Mouse (Mus musculus): Measurements from ENCODE around the gene Epb41l4b. TPM values are rescaled to one million over a fixed set of nuclear protein-coding genes. Genes with fewer than 3 reads are reported as not detected.

Gene Epb41l4b
- polyA plus RNA-seq, 1 experiment from 2014 or later: 0.74 TPM

DNA sequence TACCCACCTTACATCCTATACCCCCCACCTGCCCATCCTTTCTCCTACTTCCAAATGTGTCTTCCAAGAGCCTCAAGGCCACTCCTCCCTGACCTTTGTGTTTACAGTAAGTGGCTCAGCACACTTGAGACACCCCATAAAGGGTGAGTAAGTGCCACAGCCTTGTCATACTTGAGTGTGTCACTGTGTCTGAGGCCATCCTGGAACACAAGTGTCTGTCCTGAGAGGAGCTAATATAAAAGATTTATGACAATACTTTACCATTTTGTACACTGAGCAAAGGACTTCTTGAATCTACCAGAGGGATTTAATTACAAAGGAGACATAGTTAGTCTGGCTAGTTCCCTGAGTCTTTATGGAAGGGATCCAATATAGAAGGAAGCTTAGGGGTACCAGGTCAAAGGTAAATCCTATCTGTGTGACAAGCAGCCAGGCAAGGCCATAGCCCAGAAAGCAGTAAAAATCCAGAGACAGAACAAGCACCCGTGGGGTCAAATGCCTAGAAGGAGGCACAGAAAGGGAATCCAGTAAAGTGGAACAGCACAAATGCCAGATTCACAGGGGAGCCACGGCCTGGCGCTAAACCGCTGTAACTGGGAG lies 2.9 kb downstream of the Epb41l4b start:
- ATAC-seq: no peak
- Histone ChIP-seq H3K27ac (ENCODE audit: low read depth, low read length) (no peak overlapping the region), H3K27me3 (replicated peaks; ENCODE audit: control insufficient read depth, insufficient read depth, low read length) (peaks cover 29% of the 10 kb centered on the region), H3K36me3 (ENCODE audit: control insufficient read depth, insufficient read depth, low read length) (no peaks in the 10 kb centered on the region), H3K9me3 (replicated peaks; ENCODE audit: control insufficient read depth, low read length) (no peaks in the 10 kb centered on the region), H3K4me2 (ENCODE audit: low read length) (no peak overlapping the region), H3K4me1 (ENCODE audit: control insufficient read depth, insufficient read depth, low read length) (peaks cover 10% of the 10 kb centered on the region), H3K9ac (ENCODE audit: low read length) (no peak overlapping the region), H3K4me3 (ENCODE audit: low read depth, low read length) (no peak overlapping the region)
- WGBS: 33% methylated on average over 4 of the region's 4 CpGs
- no peak for DNase-seq (ENCODE audit: low spot score)

DNA sequence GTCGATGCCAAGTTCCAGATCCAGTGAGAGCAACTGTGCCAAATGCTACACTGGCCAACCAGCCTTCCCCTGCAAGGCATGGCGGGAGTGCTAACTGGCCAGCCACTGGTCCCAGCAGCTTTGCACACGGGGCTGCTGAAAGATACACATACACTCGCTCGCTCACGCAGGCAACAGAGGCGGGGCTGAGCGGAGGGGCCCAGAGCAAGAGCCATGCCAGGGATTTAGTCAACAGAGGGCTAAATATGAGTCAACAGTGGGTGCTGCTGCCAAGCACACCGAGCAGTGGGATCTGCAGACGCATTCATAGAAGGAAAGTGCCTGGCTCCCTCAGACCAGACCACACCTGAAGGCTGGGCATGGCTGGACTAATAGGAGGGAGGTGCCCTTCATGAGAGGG lies 3.8 kb downstream of the Epb41l4b start:
- Histone ChIP-seq H3K27me3 (replicated peaks; ENCODE audit: control insufficient read depth, insufficient read depth, low read length) (peaks cover 22% of the 10 kb centered on the region), H3K4me2 (ENCODE audit: low read length) (no peak overlapping the region), H3K4me3 (ENCODE audit: low read depth, low read length) (no peak overlapping the region), H3K4me1 (ENCODE audit: control insufficient read depth, insufficient read depth, low read length) (peaks cover 10% of the 10 kb centered on the region), H3K27ac (ENCODE audit: low read depth, low read length) (no peak overlapping the region), H3K9me3 (replicated peaks; ENCODE audit: control insufficient read depth, low read length) (no peaks in the 10 kb centered on the region), H3K36me3 (ENCODE audit: control insufficient read depth, insufficient read depth, low read length) (no peaks in the 10 kb centered on the region), H3K9ac (ENCODE audit: low read length) (no peak overlapping the region)
- 44% methylated on average over 10 of the region's 10 CpGs for WGBS
- ATAC-seq (peak; percentile 14; the same call in 1 of the 2 replicates), DNase-seq (ENCODE audit: low spot score) (peak; percentile 69)

DNA sequence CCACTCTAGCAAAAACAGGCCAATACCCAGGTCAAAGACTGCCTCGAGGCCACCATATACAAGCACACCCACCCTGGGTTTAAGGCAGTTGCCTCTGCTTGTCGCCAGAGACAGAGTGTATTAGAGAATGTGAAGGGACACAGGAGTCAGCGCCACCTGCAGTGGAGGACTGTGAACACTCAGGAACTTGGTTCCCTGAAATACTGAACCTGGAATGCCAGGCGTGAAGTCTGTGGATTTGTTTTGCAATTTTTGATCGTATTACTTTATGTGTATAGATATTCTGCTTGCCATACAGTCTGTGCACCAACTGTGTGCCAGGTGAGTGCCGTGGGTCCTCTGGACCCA lies 5.2 kb downstream of the Epb41l4b start:
- DNase-seq (ENCODE audit: low spot score): no peak

DNA sequence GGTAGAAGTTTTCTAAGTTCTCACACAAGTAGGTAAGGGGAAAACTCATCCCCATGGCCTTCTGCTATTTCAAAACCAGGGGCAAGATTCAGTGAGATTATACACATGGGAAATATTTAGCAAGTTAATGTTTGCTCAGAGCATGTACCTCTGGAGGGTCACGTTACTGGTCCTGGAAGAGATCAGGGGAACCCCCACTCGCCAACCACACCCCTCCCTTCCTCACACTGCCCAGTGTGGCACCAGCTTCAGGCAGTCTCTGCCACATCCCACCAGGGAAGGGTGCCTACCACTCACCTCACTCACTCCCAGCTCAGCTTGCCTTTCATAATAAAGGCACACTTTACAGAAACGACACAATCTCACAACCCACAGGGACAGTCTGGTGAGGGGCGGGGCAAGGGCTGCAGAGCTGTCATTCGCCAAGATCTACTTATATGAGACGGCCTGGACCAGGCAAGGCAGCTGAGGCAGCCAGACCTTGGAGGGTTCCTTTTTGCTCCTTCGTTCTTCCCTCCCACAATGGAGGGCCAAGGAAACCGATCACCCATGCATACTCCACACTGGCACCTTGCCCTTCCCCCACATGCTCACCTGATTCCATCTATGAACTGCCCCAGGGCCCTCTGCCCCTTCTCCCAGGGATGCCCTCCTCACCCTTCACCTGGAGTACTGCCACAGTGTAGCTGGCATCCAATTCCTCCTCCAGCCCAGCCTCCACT lies 5.7 kb downstream of the Epb41l4b start:
- WGBS: 72% methylated on average over 8 of the region's 8 CpGs
- ATAC-seq (no peak), DNase-seq (ENCODE audit: low spot score) (no peak)
- Histone ChIP-seq H3K27ac (ENCODE audit: low read depth, low read length) (no peak overlapping the region), H3K27me3 (replicated peaks; ENCODE audit: control insufficient read depth, insufficient read depth, low read length) (peaks cover 18% of the 10 kb centered on the region), H3K9me3 (replicated peaks; ENCODE audit: control insufficient read depth, low read length) (no peaks in the 10 kb centered on the region), H3K4me2 (ENCODE audit: low read length) (no peak overlapping the region), H3K36me3 (ENCODE audit: control insufficient read depth, insufficient read depth, low read length) (no peaks in the 10 kb centered on the region), H3K4me3 (ENCODE audit: low read depth, low read length) (no peak overlapping the region), H3K9ac (ENCODE audit: low read length) (no peak overlapping the region), H3K4me1 (ENCODE audit: control insufficient read depth, insufficient read depth, low read length) (peaks cover 7% of the 10 kb centered on the region)

More for the DNA sequence above, 5.2 kb downstream of the Epb41l4b start:
- H3K4me1 ChIP-seq (ENCODE audit: control insufficient read depth, insufficient read depth, low read length): peaks cover 10% of the 10 kb centered on the region
- no peaks in the 10 kb centered on the region for H3K36me3 ChIP-seq (ENCODE audit: control insufficient read depth, insufficient read depth, low read length)
- no peaks in the 10 kb centered on the region for H3K9me3 ChIP-seq (replicated peaks; ENCODE audit: control insufficient read depth, low read length)
- ATAC-seq: no peak
- no peak overlapping the region for H3K4me2 ChIP-seq (ENCODE audit: low read length)
- peaks cover 18% of the 10 kb centered on the region for H3K27me3 ChIP-seq (replicated peaks; ENCODE audit: control insufficient read depth, insufficient read depth, low read length)
- 72% methylated on average over 6 of the region's 6 CpGs for WGBS
- no peak overlapping the region for H3K4me3 ChIP-seq (ENCODE audit: low read depth, low read length)
- H3K9ac ChIP-seq (ENCODE audit: low read length): no peak overlapping the region
- no peak overlapping the region for H3K27ac ChIP-seq (ENCODE audit: low read depth, low read length)

DNA sequence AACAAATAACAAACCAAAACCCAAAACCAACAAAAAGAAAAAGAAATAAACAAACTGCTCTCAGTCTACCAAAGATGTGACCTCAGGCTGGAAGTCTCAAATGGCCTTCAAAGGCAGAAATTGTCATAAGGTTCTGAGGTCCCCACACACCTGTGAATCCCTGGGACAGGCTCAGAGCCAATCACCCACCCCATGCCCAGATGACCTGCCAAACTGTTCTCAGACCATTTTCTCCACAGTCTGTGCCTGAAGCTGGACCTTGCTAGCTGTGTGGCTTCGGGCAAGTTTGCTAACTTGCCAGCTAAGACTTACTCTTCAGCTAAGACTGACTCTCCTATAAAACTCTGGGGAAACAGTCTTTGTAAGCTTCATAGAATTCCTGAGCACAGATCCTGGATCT lies 7.8 kb downstream of the Epb41l4b start:
- Histone ChIP-seq H3K9me3 (replicated peaks; ENCODE audit: control insufficient read depth, low read length) (no peaks in the 10 kb centered on the region), H3K4me3 (ENCODE audit: low read depth, low read length) (no peak overlapping the region), H3K27ac (ENCODE audit: low read depth, low read length) (no peak overlapping the region), H3K9ac (ENCODE audit: low read length) (no peak overlapping the region), H3K4me2 (ENCODE audit: low read length) (no peak overlapping the region), H3K36me3 (ENCODE audit: control insufficient read depth, insufficient read depth, low read length) (no peaks in the 10 kb centered on the region), H3K27me3 (replicated peaks; ENCODE audit: control insufficient read depth, insufficient read depth, low read length) (peaks cover 7% of the 10 kb centered on the region), H3K4me1 (ENCODE audit: control insufficient read depth, insufficient read depth, low read length) (no peaks in the 10 kb centered on the region)
- no peak for DNase-seq (ENCODE audit: low spot score)
- no peak for ATAC-seq
- 74% methylated on average over 1 of the region's 1 CpGs for WGBS

DNA sequence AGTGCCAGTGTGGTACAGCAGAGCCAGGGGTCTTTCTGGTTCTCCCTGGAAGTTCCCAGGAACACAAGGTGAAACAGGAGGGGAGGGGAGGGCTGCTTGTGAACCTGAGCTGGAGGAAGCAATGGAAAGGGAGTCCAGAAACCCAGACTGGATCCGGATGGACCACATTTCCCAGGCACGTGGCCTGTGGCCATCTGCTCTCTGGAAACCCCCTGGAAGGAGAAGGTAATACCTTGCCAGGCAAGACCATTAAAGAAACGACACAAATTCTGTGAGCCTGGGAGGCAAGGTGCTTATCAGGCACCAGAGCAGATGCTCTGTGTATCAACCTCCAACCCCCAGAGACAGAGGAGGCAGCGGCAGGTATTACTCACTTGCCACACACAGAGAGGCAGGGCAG lies 8.7 kb downstream of the Epb41l4b start:
- Histone ChIP-seq H3K4me3 (ENCODE audit: low read depth, low read length) (no peak overlapping the region), H3K36me3 (ENCODE audit: control insufficient read depth, insufficient read depth, low read length) (no peaks in the 10 kb centered on the region), H3K27ac (ENCODE audit: low read depth, low read length) (no peak overlapping the region), H3K9ac (ENCODE audit: low read length) (no peak overlapping the region), H3K9me3 (replicated peaks; ENCODE audit: control insufficient read depth, low read length) (no peaks in the 10 kb centered on the region), H3K27me3 (replicated peaks; ENCODE audit: control insufficient read depth, insufficient read depth, low read length) (no peaks in the 10 kb centered on the region; the same call in 1 of the 2 replicates), H3K4me1 (ENCODE audit: control insufficient read depth, insufficient read depth, low read length) (no peaks in the 10 kb centered on the region), H3K4me2 (ENCODE audit: low read length) (no peak overlapping the region)
- ATAC-seq (no peak), DNase-seq (ENCODE audit: low spot score) (no peak)
- 56% methylated on average over 4 of the region's 4 CpGs for WGBS

DNA sequence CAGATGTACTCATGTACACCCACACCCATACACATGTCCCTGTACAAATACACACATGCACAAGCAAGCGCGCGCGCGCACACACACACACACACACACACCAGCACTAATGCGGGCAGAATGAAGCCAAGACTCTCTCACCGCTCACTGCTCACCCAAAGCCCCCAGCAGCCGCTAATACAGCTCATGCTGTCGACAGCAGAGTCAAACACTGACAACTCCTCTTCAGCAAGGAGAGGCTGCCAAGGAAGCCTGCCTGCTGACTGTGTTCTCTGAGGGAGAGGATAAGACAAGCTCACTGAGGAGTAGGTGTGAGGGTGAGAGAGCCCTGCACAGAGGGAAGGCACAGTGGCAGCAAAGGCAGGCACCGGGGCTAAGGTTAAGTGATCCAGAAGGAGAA lies 11.4 kb downstream of the Epb41l4b start:
- ATAC-seq (no peak), DNase-seq (ENCODE audit: low spot score) (peak; percentile 36)
- Histone ChIP-seq H3K4me2 (ENCODE audit: low read length) (no peak overlapping the region), H3K27me3 (replicated peaks; ENCODE audit: control insufficient read depth, insufficient read depth, low read length) (no peaks in the 10 kb centered on the region), H3K36me3 (ENCODE audit: control insufficient read depth, insufficient read depth, low read length) (no peaks in the 10 kb centered on the region), H3K9ac (ENCODE audit: low read length) (no peak overlapping the region), H3K9me3 (replicated peaks; ENCODE audit: control insufficient read depth, low read length) (no peaks in the 10 kb centered on the region), H3K4me1 (ENCODE audit: control insufficient read depth, insufficient read depth, low read length) (no peaks in the 10 kb centered on the region), H3K4me3 (ENCODE audit: low read depth, low read length) (no peak overlapping the region), H3K27ac (ENCODE audit: low read depth, low read length) (no peak overlapping the region)
- 83% methylated on average over 10 of the region's 10 CpGs for WGBS

DNA sequence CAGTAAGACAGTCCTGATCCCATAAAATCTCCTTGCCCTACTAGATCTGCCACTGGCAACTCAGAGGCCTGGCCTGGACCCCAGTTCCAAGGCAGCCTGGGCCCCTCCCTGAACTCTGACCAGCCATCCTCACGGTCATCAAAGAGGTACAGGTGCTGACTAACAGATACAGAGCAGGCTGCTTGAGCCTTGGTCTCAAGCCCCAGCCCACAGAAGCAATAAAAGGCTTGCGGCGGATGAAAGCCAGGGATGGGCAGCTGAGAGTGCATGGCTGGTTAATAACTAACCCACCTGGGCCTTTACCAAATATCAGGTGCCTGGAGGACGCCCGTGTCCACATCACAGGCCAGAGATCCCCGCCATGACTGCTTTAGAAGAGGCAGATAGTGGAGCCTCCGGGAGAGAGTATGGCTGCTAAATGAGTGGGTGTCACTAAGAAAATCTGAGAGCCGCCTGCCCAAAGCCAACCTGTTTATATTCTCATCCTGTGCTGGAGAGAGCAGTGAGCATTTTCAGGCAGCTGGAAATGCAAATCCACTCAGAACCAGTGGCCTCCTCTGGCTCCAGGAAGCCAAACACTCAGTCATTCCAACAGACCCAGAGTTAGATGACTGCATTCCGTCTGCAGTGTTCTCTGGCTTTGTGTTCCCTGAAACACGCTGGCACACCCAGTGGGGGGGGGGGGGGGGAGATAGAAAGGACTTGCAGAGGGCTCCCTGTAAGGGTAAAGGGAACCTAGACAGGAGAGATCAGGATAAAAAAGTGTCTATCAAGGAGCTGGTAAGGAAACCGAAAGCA lies 13.3 kb downstream of the Epb41l4b start:
- DNase-seq (ENCODE audit: low spot score) (no peak), ATAC-seq (no peak)
- Histone ChIP-seq H3K27ac (ENCODE audit: low read depth, low read length) (no peak overlapping the region), H3K36me3 (ENCODE audit: control insufficient read depth, insufficient read depth, low read length) (no peaks in the 10 kb centered on the region), H3K9ac (ENCODE audit: low read length) (no peak overlapping the region), H3K27me3 (replicated peaks; ENCODE audit: control insufficient read depth, insufficient read depth, low read length) (no peaks in the 10 kb centered on the region), H3K4me1 (ENCODE audit: control insufficient read depth, insufficient read depth, low read length) (no peaks in the 10 kb centered on the region), H3K9me3 (replicated peaks; ENCODE audit: control insufficient read depth, low read length) (no peaks in the 10 kb centered on the region), H3K4me2 (ENCODE audit: low read length) (no peak overlapping the region), H3K4me3 (ENCODE audit: low read depth, low read length) (no peak overlapping the region)
- 74% methylated on average over 11 of the region's 11 CpGs for WGBS

DNA sequence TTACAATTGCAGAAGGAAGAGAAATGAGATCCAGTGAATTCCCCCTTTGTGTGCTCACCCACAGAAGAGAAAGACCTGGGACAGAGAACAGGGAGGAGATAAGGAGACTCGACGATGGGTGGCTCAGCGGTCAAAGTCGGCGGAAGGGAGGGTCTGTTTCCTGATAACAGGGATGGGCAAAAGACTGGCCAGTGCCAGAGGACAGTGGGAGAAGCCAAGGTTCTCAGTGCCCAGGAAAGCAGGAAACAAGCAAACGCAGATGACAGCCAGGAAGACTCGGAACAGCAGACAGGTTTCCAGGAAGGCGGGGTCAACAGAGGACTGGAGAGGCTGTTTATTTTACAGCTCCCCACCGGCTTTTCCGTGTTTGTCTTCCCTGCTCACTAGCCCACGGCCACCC lies 20.2 kb downstream of the Epb41l4b start:
- Histone ChIP-seq H3K4me2 (ENCODE audit: low read length) (no peak overlapping the region), H3K4me3 (ENCODE audit: low read depth, low read length) (no peak overlapping the region), H3K27ac (ENCODE audit: low read depth, low read length) (no peak overlapping the region), H3K9ac (ENCODE audit: low read length) (no peak overlapping the region), H3K4me1 (ENCODE audit: control insufficient read depth, insufficient read depth, low read length) (no peaks in the 10 kb centered on the region), H3K27me3 (replicated peaks; ENCODE audit: control insufficient read depth, insufficient read depth, low read length) (no peaks in the 10 kb centered on the region), H3K36me3 (ENCODE audit: control insufficient read depth, insufficient read depth, low read length) (no peaks in the 10 kb centered on the region), H3K9me3 (replicated peaks; ENCODE audit: control insufficient read depth, low read length) (no peaks in the 10 kb centered on the region)
- 62% methylated on average over 11 of the region's 11 CpGs for WGBS
- ATAC-seq (no peak), DNase-seq (ENCODE audit: low spot score) (no peak)
